Mouse (Mus musculus) liver, postnatal 0 days (tissue): ENCODE results near the gene Foxp2. TPM values are rescaled to one million over a fixed set of nuclear protein-coding genes. Genes with fewer than 3 reads are reported as not detected.

Experiments
- ATAC-seq: fragments of 200-750 bp; cut with Nextera tagmentation; 2 replicates; pipeline ENCODE4 v1.8.0; 2017; ENCODE audit warnings: mild to moderate bottlenecking, moderate library complexity
- DNase-seq: peaks from one replicate; pipeline ENCODE4 v3.0.0-alpha.2; 2016
- H3K27ac ChIP-seq: fragments of 300-500 bp; sonication (generic); 2 replicates; pipeline ENCODE4 v1.5.1; 2014; ENCODE audit warnings: antibody characterized with exemption, moderate library complexity, mild to moderate bottlenecking, low read depth
- H3K27me3 ChIP-seq: fragments of 300-500 bp; sonication (generic); 2 replicates; pipeline ENCODE4 v1.6.1; 2014; ENCODE audit warnings: low read length, control low read depth, mixed read lengths; ENCODE audit not compliant: insufficient read depth
- H3K36me3 ChIP-seq: fragments of 300-500 bp; sonication (generic); replicated peaks from 2 replicates; pipeline ENCODE4 v1.6.1; 2014; ENCODE audit warnings: mild to moderate bottlenecking, control low read depth, low read length, moderate library complexity, mixed read lengths; ENCODE audit not compliant: insufficient read depth
- H3K4me1 ChIP-seq: fragments of 300-500 bp; sonication (generic); 2 replicates; pipeline ENCODE4 v1.6.1; 2014; ENCODE audit warnings: antibody characterized with exemption, mild to moderate bottlenecking, control low read depth; ENCODE audit not compliant: insufficient read depth
- H3K4me2 ChIP-seq: fragments of 300-500 bp; sonication (generic); 2 replicates; pipeline ENCODE4 v1.6.1; 2014; ENCODE audit warnings: low read depth, mild to moderate bottlenecking, low read length, moderate library complexity, mixed read lengths
- H3K4me3 ChIP-seq: fragments of 300-500 bp; sonication (generic); 2 replicates; pipeline ENCODE4 v1.5.1; 2014; ENCODE audit warnings: low read depth, low read length
- H3K9ac ChIP-seq: fragments of 300-500 bp; sonication (generic); replicated peaks from 2 replicates; pipeline ENCODE4 v1.6.1; 2014; ENCODE audit warnings: mild to moderate bottlenecking, moderate library complexity
- H3K9me3 ChIP-seq: fragments of 300-500 bp; sonication (generic); 2 replicates; pipeline ENCODE4 v1.6.1; 2016; ENCODE audit warnings: mild to moderate bottlenecking, control low read depth, low read length, mixed read lengths
- CTCF ChIP-seq: sonication (generic); IDR thresholded peaks from 2 replicates; pipeline ENCODE4 v1.5.1; 2016; ENCODE audit warnings: antibody characterized with exemption, low read depth
- EP300 ChIP-seq: IDR thresholded peaks from 2 replicates; pipeline ENCODE4 v1.6.1; 2016; ENCODE audit warnings: antibody characterized with exemption, low read depth, mild to moderate bottlenecking
- WGBS: fragments of 180-500 bp; shearing (Covaris S2); extraction: QIAGEN DNeasy Blood & Tissue Kit; methylation state at CpG from one replicate; pipeline ENCODE4 v1.1.7; 2014; ENCODE audit not compliant: insufficient replicate concordance; 5-methylcytosine and 5-hydroxymethylcytosine counted together
- polyA plus RNA-seq: library from polyadenylated mRNA; unstranded; fragments of >200 nt; fragmentation: Nextera tagmentation; extraction: Ambion mirVana; gene quantifications from 2 replicates; pipeline ENCODE4 v1.2.1, GENCODE M21; 2015

The Foxp2 gene
- polyA plus RNA-seq, 1 experiment from 2014 or later, result 1.6 TPM

DNA sequence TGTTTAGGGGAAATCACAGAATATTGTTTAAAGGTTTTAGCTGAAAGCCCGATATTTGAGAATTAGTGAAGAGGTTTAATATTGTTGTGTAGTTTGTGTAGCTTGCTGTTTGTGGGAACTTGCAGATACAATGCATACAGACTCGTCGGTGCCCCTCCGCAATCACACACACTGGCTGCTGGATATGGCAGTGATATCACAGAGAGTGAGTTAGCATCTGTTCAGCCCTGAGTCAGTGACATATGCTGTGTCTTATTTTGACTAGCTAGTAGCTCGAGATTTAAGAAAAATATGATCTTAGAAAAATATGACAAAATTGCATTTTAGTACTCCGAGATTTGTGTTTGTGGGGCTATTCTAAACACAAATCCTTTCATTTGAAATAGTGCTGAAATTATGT, 49.9 kb downstream of the Foxp2 start:
- no peak overlapping the region for H3K4me3 ChIP-seq
- DNase-seq (no peak), ATAC-seq (no peak)
- no peak overlapping the region for H3K9ac ChIP-seq
- no peaks in the 10 kb centered on the region for H3K27me3 ChIP-seq
- H3K4me2 ChIP-seq, result no peak overlapping the region
- 74% methylated on average over 6 of the region's 6 CpGs for WGBS
- H3K9me3 ChIP-seq, result no peaks in the 10 kb centered on the region
- H3K27ac ChIP-seq, result no peak overlapping the region
- no peaks in the 10 kb centered on the region for H3K36me3 ChIP-seq
- no peak for TF ChIP-seq CTCF
- no peak for TF ChIP-seq EP300
- no peaks in the 10 kb centered on the region for H3K4me1 ChIP-seq

DNA sequence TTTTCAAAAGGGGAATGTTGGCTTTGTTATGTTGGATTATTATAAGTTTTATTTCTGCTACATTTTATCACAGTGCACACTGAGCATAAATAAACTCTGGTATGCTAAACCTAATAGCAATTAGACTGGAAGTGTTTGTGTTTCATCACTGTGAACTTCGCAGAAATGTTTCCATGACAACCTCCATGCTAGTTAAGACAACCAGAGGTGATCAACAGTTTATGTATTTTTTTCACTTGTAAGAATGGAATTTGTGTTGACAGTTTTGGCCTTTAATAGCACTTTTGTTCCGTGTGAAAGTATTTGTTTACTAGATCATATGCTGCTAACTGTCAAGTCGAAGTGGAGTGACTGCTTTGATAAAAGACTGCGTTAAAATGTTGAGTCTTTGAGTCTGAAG, 51.6 kb downstream of the Foxp2 start:
- ATAC-seq (no peak), DNase-seq (no peak)
- no peak overlapping the region for H3K4me2 ChIP-seq
- H3K27ac ChIP-seq, result no peak overlapping the region
- no peak overlapping the region for H3K9ac ChIP-seq
- no peak overlapping the region for H3K4me3 ChIP-seq
- TF ChIP-seq EP300 (no peak), CTCF (no peak)
- 64% methylated on average over 4 of the region's 4 CpGs for WGBS
- no peaks in the 10 kb centered on the region for H3K4me1 ChIP-seq
- H3K36me3 ChIP-seq, result no peaks in the 10 kb centered on the region
- no peaks in the 10 kb centered on the region for H3K9me3 ChIP-seq
- no peaks in the 10 kb centered on the region for H3K27me3 ChIP-seq

DNA sequence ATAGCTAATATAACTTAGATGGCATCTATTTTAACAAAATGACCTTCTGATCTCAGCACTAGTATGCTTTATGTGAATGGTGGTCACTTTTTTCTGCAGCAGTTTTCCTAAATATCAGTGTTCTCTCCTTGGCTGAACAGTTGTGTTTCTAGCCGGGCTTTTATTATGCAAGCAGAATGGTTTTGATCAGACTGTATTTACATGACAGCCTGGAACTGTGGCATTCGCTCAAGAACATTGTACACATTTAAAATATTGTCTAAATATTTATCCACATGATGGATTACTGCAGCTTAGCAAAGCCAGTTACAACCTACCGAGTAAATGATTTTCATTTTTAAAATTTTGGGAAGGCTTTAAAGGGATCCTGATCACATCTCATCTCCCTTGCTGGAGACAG, 75.9 kb downstream of the Foxp2 start:
- DNase-seq, result no peak
- ATAC-seq, result no peak
- Histone ChIP-seq H3K4me1 (no peaks in the 10 kb centered on the region), H3K27ac (no peak overlapping the region), H3K9me3 (no peaks in the 10 kb centered on the region), H3K9ac (no peak overlapping the region), H3K4me2 (no peak overlapping the region), H3K4me3 (no peak overlapping the region), H3K27me3 (no peaks in the 10 kb centered on the region), H3K36me3 (no peaks in the 10 kb centered on the region)
- WGBS, result 70% methylated on average over 3 of the region's 3 CpGs
- no peak for TF ChIP-seq CTCF
- TF ChIP-seq EP300, result no peak

GRCm38 (mm10) chr6:14978201-14978600, 77.1 kb downstream of the Foxp2 start:
- no peak overlapping the region for H3K9ac ChIP-seq
- TF ChIP-seq EP300, result no peak
- TF ChIP-seq CTCF, result no peak
- H3K27ac ChIP-seq, result no peak overlapping the region
- no peak for DNase-seq
- H3K9me3 ChIP-seq, result no peaks in the 10 kb centered on the region
- H3K4me3 ChIP-seq, result no peak overlapping the region
- no peaks in the 10 kb centered on the region for H3K27me3 ChIP-seq
- 69% methylated on average over 5 of the region's 5 CpGs for WGBS
- ATAC-seq, result no peak
- no peaks in the 10 kb centered on the region for H3K4me1 ChIP-seq
- H3K36me3 ChIP-seq, result no peaks in the 10 kb centered on the region
- no peak overlapping the region for H3K4me2 ChIP-seq

GRCm38 (mm10) chr6:15008113-15008512, 107.0 kb downstream of the Foxp2 start:
- H3K27ac ChIP-seq, result no peak overlapping the region
- no peak for DNase-seq
- no peak overlapping the region for H3K9ac ChIP-seq
- no peaks in the 10 kb centered on the region for H3K4me1 ChIP-seq
- H3K27me3 ChIP-seq, result no peaks in the 10 kb centered on the region
- no peaks in the 10 kb centered on the region for H3K9me3 ChIP-seq
- no peak for ATAC-seq
- no peak overlapping the region for H3K4me2 ChIP-seq
- no peak overlapping the region for H3K4me3 ChIP-seq
- H3K36me3 ChIP-seq, result no peaks in the 10 kb centered on the region
- no peak for TF ChIP-seq CTCF
- WGBS, result 68% methylated on average over 1 of the region's 1 CpGs

GRCm38 (mm10) chr6:15028488-15028887, 127.3 kb downstream of the Foxp2 start:
- no peak overlapping the region for H3K9ac ChIP-seq
- H3K27ac ChIP-seq, result no peak overlapping the region
- H3K4me3 ChIP-seq, result no peak overlapping the region
- no peak for ATAC-seq
- H3K4me2 ChIP-seq, result no peak overlapping the region
- WGBS, result 58% methylated on average over 3 of the region's 3 CpGs
- H3K4me1 ChIP-seq, result no peaks in the 10 kb centered on the region
- DNase-seq, result no peak
- no peaks in the 10 kb centered on the region for H3K36me3 ChIP-seq
- TF ChIP-seq CTCF (no peak), EP300 (no peak)
- H3K9me3 ChIP-seq, result no peaks in the 10 kb centered on the region
- H3K27me3 ChIP-seq, result no peaks in the 10 kb centered on the region
